Mouse (Mus musculus): Measurements from ENCODE around the gene Garnl3.

Garnl3 gene

DNA sequence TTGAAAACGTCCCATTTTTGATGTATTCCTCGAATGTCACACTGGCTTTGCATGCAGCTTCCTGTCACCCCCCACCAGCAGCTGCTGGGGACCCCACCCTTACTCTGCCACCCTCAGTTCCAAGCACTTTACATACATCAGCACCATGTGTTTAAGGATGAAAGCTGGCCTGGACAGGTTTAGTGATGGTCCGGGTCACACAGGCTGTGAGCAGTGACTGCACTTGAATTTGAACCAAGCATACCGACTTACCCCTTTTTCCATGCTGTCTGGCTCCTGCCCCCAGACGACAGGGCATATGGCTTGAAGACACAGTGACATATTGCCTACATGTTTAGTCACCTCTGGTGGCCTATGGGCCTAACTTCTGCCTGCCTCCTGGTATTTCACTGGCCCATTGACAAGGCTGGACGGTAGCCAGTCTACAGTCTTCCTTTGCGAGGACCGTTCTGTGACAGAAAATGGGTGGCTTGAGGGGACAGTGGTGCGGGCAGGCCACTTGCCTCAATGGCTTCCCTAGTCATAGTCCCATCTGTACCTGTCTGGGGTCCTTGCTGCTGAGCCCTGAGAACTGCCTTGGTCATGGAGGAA lies 163.3 kb downstream of the Garnl3 start:
- DNase-seq (ENCODE audit: low read depth), result no peak

- peak; percentile 73 for DNase-seq (ENCODE audit: low read depth)
Observed at GRCm38 (mm10) chr2:32966689-32967631, 164.5 kb downstream of the Garnl3 start.

DNA sequence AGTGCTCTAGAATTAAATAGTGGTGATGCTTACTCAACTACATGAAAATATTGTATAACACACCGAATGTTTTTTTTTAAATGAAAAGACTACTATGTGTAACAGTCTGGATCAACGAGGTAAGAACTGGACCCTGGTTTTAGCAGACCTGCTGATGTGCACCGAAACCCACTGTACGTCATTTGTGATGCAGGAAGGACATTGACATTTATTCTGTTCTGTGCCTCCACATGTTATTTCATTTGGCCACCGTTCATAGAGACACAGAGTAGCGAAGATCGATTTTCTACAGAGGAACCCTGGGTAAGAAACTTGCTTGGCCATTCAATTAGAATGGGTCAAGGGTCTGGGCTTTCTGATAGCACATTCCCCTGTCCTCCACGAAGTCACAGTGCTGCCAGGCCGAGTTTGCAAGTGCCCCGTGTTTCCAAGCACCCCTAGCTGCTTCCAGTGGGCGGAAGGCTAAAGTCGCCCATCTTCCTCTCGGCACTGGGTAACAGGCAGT lies 165.2 kb downstream of the Garnl3 start:
- DNase-seq (ENCODE audit: low read depth), result no peak

GRCm38 (mm10) chr2:32965511-32966183 lies 165.8 kb downstream of the Garnl3 start:
- no peak for DNase-seq (ENCODE audit: low read depth)

GRCm38 (mm10) chr2:32964659-32965457 lies 166.6 kb downstream of the Garnl3 start:
- DNase-seq (ENCODE audit: low read depth), result no peak

- DNase-seq (ENCODE audit: low read depth), result no peak
Observed at GRCm38 (mm10) chr2:32963981-32964380, 167.5 kb downstream of the Garnl3 start.

GRCm38 (mm10) chr2:32963544-32963943 lies 167.9 kb downstream of the Garnl3 start:
- no peak for DNase-seq (ENCODE audit: low read depth)

DNA sequence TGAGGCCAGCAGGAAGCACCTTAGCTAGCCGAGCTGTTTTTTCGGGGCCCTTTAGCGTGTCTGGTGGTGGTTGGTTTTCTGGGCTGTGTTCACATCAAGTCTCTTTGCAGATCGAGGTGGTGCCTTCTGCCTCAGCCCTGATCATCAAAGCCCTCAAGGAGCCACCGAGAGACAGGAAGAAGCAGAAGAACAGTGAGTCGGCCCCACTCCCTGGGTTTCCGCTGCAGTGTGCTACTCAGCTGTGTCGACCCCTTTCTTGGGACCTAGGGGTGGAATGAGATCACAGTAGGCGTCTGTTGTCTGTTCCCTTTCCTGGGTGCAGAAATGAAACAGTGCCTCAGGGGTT lies 168.6 kb downstream of the Garnl3 start:
- DNase-seq (ENCODE audit: low read depth), result no peak

DNA sequence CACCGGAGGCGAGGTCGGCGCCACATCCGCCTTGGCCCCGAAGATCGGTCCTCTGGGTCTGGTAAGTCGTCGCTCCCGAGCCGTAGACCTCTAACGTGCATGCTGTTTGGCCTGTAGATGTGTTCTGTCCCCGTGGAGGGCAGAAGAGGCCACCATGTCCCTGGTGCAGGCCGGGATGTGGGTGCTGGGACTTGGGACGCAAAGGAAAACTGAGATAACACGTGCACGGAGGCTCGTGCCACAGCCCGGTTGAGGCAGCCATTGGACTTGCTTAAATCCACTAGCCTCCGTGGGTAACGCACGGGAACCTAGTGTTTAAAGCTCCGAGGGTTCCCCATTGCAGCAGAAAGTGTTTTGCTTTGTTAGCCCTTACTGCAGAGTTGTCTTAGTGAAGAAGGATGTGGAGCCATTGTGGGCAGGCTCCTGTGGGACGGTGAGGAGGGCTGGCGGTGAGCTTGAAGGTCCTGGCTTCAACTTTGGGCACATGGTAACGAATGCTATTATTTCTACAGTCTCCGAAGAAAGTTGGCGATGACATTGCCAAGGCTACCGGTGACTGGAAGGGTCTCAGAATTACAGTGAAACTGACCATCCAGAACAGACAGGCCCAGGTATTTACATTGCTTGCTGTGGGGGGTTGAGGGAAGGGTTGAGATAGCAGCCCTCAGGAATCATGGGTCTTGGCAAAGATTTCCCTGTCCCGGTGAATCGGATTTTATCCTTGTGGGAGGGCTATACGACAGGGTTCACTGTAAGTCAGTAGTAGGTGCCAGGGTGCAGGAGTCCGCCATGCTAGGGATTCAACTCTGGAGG lies 169.2 kb downstream of the Garnl3 start:
- no peak for DNase-seq (ENCODE audit: low read depth)

- peak; percentile 74 for DNase-seq (ENCODE audit: low read depth)
Observed at GRCm38 (mm10) chr2:32961192-32961995, 170.1 kb downstream of the Garnl3 start, which contains the start of the genes Rpl12 and Lrsam1. Rpl12 (plus strand) TSS chr2:32961559. Lrsam1 (minus strand) TSS chr2:32961614.

GRCm38 (mm10) chr2:32960273-32960672 lies 171.2 kb downstream of the Garnl3 start:
- no peak for DNase-seq (ENCODE audit: low read depth)

- no peak for DNase-seq (ENCODE audit: low read depth)
Observed at GRCm38 (mm10) chr2:32957344-32957743, 174.1 kb downstream of the Garnl3 start.

DNA sequence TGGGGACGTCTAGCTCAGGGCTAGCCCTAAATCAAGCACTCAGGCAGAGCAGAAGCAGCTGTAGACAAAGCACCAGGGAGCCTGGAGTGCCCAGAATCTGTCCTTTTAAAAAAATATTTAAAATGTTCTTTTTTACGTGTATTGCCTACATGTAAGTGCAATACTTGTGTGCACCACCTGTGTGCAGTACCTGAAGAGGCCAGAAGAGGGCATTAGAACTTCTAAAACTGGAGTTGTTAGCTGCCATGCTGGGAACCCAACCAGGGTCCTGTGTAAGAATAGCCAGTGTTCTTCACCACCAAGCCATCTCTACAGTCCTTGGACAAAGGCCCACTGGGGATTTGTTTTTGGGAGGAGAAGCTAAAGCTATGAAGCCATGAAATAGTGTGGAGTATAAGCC lies 176.9 kb downstream of the Garnl3 start:
- DNase-seq (ENCODE audit: low read depth), result no peak

GRCm38 (mm10) chr2:32947454-32947853 lies 184.0 kb downstream of the Garnl3 start:
- no peak for DNase-seq (ENCODE audit: low read depth)

- no peak for DNase-seq (ENCODE audit: low read depth)
Observed at GRCm38 (mm10) chr2:32940483-32940882, 191.0 kb downstream of the Garnl3 start.

DNA sequence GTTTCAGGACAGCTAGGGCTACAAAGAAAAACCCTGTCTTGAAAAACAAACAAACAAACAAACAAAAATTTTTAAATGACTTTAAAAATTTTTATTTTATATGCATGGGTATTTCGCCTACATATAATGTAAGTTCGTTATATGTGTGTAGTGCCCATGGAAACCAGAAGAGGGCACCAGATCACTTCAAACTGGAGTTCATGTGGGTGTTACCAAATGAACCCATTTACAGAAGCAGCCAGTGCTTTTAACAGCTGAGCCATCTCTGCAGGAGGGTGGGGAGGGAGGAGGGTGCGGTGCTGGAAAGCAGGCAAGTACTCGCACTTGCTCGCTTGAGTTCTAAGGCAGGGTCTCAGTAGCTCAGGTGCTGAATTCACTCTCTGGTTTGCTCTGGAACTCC lies 192.0 kb downstream of the Garnl3 start:
- DNase-seq (ENCODE audit: low read depth), result no peak

DNA sequence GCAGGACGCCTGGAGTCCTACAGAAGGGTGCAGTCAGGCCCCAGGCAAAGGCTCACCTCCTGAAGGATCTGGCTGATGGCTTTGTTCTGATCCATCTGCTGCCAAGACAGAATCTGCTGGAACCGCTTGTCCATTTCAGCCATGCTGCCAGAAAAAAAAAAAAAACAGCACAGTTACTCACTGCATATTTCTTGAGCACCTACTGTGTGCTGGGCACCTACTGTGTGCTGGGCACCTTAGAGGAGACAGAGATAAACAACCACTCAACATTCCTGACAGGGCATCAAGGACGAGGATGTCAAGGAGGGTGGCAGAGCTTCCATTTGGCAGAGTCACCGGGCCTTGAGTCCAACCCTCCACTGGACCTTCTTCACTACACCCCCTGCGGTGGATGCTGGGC lies 192.7 kb downstream of the Garnl3 start:
- no peak for DNase-seq (ENCODE audit: low read depth)

Measured in fibroblast of lung, adult 2 months (primary cell).